Mouse (Mus musculus) telencephalon, adult 2 months (tissue): ENCODE measurements around the gene Pxn.
A peak's percentile ranks its signal among the peaks of the same experiment; 100 is the strongest.
"Not testable (repeated sequence)": the region's sequence is repeated elsewhere in the genome, so short reads cannot be mapped to it uniquely, and the experiment has no call there.

Source experiments
- DNase-seq: peaks from one replicate; pipeline ENCODE4 v3.0.0-alpha.2; 2011; ENCODE audit warnings: low read depth, low spot score

The Pxn gene

GRCm38 (mm10) chr5:115553801-115554420 lies 47.4 kb downstream of the Pxn start:
- DNase-seq, result no peak

- no peak for DNase-seq
These were observed 48.2 kb downstream of the Pxn start for GRCm38 (mm10) chr5:115554536-115555291.

- DNase-seq, result peak; percentile 43
These were observed 49.7 kb downstream of the Pxn start for GRCm38 (mm10) chr5:115556217-115556616.

GRCm38 (mm10) chr5:115558182-115558794 lies 51.8 kb downstream of the Pxn start:
- no peak for DNase-seq

GRCm38 (mm10) chr5:115559237-115560101 lies 53.0 kb downstream of the Pxn start, which contains the start of gene Rplp0:
Rplp0 (plus strand) TSS chr5:115559467.
- DNase-seq, result peak; percentile 99

GRCm38 (mm10) chr5:115560336-115560905 lies 53.9 kb downstream of the Pxn start:
- no peak for DNase-seq

- no peak for DNase-seq
These were observed 57.5 kb downstream of the Pxn start for GRCm38 (mm10) chr5:115563771-115564585.

GRCm38 (mm10) chr5:115564737-115565393 lies 58.4 kb downstream of the Pxn start, which contains the start of gene Gcn1l1:
Gcn1l1 (plus strand) TSS chr5:115565254.
- DNase-seq, result no peak

GRCm38 (mm10) chr5:115565403-115565802 lies 58.9 kb downstream of the Pxn start:
- DNase-seq, result no peak

- no peak for DNase-seq
These were observed 62.2 kb downstream of the Pxn start for GRCm38 (mm10) chr5:115568681-115569080.

GRCm38 (mm10) chr5:115569308-115569707 lies 62.8 kb downstream of the Pxn start:
- DNase-seq, result no peak

GRCm38 (mm10) chr5:115569721-115570120 lies 63.2 kb downstream of the Pxn start:
- no peak for DNase-seq

GRCm38 (mm10) chr5:115571086-115571485 lies 64.6 kb downstream of the Pxn start:
- peak; percentile 93 for DNase-seq

- peak; percentile 86 for DNase-seq
These were observed 66.4 kb downstream of the Pxn start for GRCm38 (mm10) chr5:115572679-115573535.

GRCm38 (mm10) chr5:115574992-115575391 lies 68.5 kb downstream of the Pxn start:
- DNase-seq, result no peak

- DNase-seq, result not testable (repeated sequence)
These were observed 71.2 kb downstream of the Pxn start for GRCm38 (mm10) chr5:115577686-115578085.

GRCm38 (mm10) chr5:115578922-115579321 lies 72.4 kb downstream of the Pxn start:
- no peak for DNase-seq

- DNase-seq, result no peak
These were observed 72.9 kb downstream of the Pxn start for GRCm38 (mm10) chr5:115579363-115579762.
